Mouse (Mus musculus) MEL-GATA-1-ER (cell line): ENCODE measurements around the gene Paqr4.
"Not testable (repeated sequence)": the region's sequence is repeated elsewhere in the genome, so short reads cannot be mapped to it uniquely, and the experiment has no call there.

ENCODE experiments used
- DNase-seq: peaks from one replicate; pipeline ENCODE4 v3.0.0-alpha.2; 2012; ENCODE audit warnings: low read depth; ENCODE audit errors: extremely low read depth

Paqr4 gene

GRCm38 (mm10) chr17:23740598-23741021 lies at the start of gene Paqr4:
Gene Paqr4 (minus strand): TSS chr17:23740867.
- DNase-seq = peak; percentile 17

GRCm38 (mm10) chr17:23789749-23790268 lies 49.1 kb upstream of the Paqr4 start:
- DNase-seq = peak; percentile 63

- DNase-seq = no peak
These were observed 48.3 kb upstream of the Paqr4 start for GRCm38 (mm10) chr17:23788973-23789372.

GRCm38 (mm10) chr17:23786510-23786931 lies 45.9 kb upstream of the Paqr4 start:
- peak; percentile 49 for DNase-seq

GRCm38 (mm10) chr17:23785561-23786471 lies 45.1 kb upstream of the Paqr4 start, which contains the start of gene Flywch2:
Gene Flywch2 (minus strand): TSS chr17:23786081.
- peak; percentile 76 for DNase-seq

GRCm38 (mm10) chr17:23783352-23783751 lies 42.7 kb upstream of the Paqr4 start:
- no peak for DNase-seq

- no peak for DNase-seq
These were observed 37.8 kb upstream of the Paqr4 start for GRCm38 (mm10) chr17:23778447-23778846.

GRCm38 (mm10) chr17:23777141-23777540 lies 36.5 kb upstream of the Paqr4 start:
- DNase-seq = no peak

GRCm38 (mm10) chr17:23776216-23776615 lies 35.5 kb upstream of the Paqr4 start:
- no peak for DNase-seq

GRCm38 (mm10) chr17:23774090-23774489 lies 33.4 kb upstream of the Paqr4 start:
- no peak for DNase-seq

GRCm38 (mm10) chr17:23773676-23774075 lies 33.0 kb upstream of the Paqr4 start:
- DNase-seq = no peak

GRCm38 (mm10) chr17:23772219-23772556 lies 31.5 kb upstream of the Paqr4 start:
- not testable (repeated sequence) for DNase-seq

GRCm38 (mm10) chr17:23771284-23772218 lies 30.9 kb upstream of the Paqr4 start, which contains the start of gene Flywch1:
Gene Flywch1 (minus strand): TSS chr17:23771602.
- DNase-seq = peak; percentile 95

- DNase-seq = no peak
These were observed 30.2 kb upstream of the Paqr4 start for GRCm38 (mm10) chr17:23770896-23771283.

- DNase-seq = no peak
These were observed 29.8 kb upstream of the Paqr4 start for GRCm38 (mm10) chr17:23770493-23770892.

GRCm38 (mm10) chr17:23762976-23763375 lies 22.3 kb upstream of the Paqr4 start:
- DNase-seq = no peak

GRCm38 (mm10) chr17:23761155-23761554 lies 20.5 kb upstream of the Paqr4 start:
- DNase-seq = no peak

- DNase-seq = no peak
These were observed 19.6 kb upstream of the Paqr4 start for GRCm38 (mm10) chr17:23760231-23760630.

- no peak for DNase-seq
These were observed 18.1 kb upstream of the Paqr4 start for GRCm38 (mm10) chr17:23758801-23759200.

GRCm38 (mm10) chr17:23757581-23757980 lies 16.9 kb upstream of the Paqr4 start:
- DNase-seq = no peak

GRCm38 (mm10) chr17:23755689-23756088 lies 15.0 kb upstream of the Paqr4 start:
- no peak for DNase-seq
